Mouse (Mus musculus): ENCODE results near the gene Xpc.

DNA sequence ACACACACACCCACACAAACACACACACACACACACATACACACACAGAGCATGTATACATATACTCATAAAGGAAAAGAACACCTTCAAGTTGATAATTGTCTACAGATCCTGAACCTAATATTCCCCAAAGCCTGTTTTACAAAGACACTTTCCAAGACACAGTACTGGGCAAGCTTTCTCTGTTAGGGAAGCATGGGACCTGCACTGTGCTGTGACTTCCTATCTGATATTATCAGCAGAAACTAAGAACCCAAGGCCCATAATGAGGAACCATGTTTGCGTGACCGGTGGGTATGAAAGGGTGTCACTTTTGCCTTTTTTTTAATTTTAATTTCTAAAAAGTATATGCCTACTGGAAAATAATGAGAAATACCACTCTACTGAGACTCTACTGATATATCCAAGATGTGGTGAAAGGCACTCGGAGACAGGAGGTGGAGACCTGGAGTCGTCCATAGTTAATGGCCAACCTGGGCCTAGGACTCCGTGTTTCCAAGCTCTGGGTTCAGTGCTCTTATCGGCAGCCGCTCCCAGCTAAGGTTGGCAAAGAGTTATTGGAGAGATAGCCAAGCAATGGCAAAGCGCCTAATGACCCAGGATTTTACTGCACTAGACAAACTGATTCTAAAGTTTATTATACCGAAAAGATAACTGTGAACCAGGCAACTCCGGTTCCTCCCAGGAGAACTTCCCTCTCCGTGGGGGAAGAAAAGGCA is 20.5 kb upstream of the Xpc start:
- TF ChIP-seq ZC3H11A (IDR thresholded peaks at IDR 0.05; ENCODE audit: borderline replicate concordance, low read depth, low read length) (no peak), HCFC1 (IDR thresholded peaks at IDR 0.05; ENCODE audit: borderline replicate concordance, insufficient read depth, low read length) (no peak), CHD2 (IDR thresholded peaks at IDR 0.05; ENCODE audit: low read depth, low read length) (no peak), MAFK (IDR thresholded peaks at IDR 0.05; ENCODE audit: insufficient read depth, low read depth, low read length) (no peak), ZNF384 (IDR thresholded peaks at IDR 0.05; ENCODE audit: low read depth, low read length) (no peak)
